Mouse (Mus musculus) layer of hippocampus, postnatal 10 days (tissue): Measurements from ENCODE around the gene Mcrs1. TPM values are rescaled to one million over a fixed set of nuclear protein-coding genes. Genes with fewer than 3 reads are reported as not detected.
"Not testable (repeated sequence)": the region's sequence is repeated elsewhere in the genome, so short reads cannot be mapped to it uniquely, and the experiment has no call there.

ENCODE experiments used
- DNase-seq, 2 experiments: peaks; one replicate each; pipeline ENCODE4 v3.0.0; 2021; ENCODE audit warnings: low spot score in 2 of 2
- total RNA-seq, 2 experiments: library from RNA; stranded (reverse); gene quantifications; 2 replicates each; pipeline ENCODE4 v1.2.3; 2021

Gene Mcrs1
- total RNA-seq, 2 experiments from 2014 or later = 96.8 to 100 TPM

DNA sequence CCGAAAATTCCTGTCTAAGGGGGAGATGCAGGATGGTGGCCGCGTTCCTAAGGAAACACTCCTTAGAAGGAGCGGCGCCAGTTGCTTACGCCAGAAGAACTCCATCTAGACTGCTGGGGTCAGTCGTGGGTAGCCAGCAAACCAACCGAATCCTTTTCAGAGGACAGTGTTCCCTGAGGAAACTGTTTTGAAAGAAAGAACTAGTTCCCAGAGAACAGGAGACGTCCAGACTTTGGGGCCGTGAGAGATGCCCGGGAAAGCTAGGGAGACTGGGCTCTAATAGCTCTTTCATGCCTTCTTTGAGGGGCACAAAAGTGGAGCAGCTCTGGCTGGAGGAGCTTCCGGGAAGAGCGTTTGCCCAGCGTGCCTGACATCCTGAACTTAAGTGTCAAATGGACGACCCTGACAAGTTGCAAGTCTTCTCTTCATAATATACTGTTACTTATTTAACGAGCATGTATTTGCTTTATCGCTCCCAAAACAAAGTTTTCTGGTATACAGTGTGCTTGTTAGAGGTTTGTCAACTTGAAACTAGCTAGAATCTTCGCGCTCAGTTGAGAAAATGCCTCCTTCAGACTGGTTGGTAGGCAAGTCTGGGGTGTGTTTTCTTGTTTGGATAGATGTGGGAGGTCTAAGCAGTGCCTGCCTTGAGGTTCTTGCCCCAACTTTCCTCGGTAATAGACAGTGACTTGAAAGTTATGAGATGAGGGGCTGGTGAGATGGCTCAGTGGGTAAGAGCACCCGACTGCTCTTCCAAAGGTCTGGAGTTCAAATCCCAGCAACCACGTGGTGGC is 817 bp upstream of the Mcrs1 start:
- DNase-seq = no peak

DNA sequence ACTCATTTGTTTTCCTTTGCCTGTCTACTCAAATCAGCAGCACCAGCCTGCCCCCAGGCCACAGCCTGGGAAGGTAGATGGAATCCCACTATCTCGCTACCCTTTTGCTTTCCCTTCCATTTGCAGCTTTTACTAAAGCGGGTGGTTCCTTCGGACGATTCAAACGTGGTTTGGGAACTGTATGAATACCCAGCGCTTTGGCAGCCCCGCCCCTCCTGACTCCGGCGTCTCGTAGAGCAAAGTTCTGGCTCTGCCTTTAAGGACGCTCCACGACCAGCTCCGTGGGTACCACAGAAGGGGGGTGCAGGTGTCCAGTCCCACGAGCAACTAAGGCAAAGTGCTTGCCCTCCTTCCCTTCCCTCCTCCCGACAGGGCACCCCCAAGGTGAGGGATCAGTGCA is 650 bp downstream of the Mcrs1 start:
- DNase-seq = not testable (repeated sequence)

GRCm38 (mm10) chr15:99249938-99250337 is 1.8 kb downstream of the Mcrs1 start:
- DNase-seq = no peak

DNA sequence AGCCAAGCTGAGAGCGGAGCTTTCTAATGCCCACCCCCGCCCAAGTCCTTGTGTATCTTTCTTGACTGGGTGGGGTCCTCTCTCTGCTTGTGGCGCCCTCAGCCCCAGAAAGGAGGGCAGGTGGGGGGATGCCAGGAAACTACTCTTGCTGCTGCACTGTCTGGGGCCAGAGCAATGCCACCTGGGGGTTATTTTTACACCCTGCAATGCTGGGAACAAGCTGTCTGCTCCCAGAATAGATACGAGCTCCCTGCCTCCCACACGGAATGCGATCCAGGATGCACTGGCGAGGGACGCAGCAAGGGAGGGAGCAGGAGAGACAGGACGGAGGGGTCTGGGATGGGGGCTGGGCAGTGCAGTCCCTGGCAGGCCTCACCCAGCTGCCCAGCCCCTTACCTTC is 2.8 kb downstream of the Mcrs1 start:
- DNase-seq = peak in 1 of 2 experiments; percentile 61

GRCm38 (mm10) chr15:99246736-99247135 is 5.0 kb downstream of the Mcrs1 start:
- not testable (repeated sequence) for DNase-seq

DNA sequence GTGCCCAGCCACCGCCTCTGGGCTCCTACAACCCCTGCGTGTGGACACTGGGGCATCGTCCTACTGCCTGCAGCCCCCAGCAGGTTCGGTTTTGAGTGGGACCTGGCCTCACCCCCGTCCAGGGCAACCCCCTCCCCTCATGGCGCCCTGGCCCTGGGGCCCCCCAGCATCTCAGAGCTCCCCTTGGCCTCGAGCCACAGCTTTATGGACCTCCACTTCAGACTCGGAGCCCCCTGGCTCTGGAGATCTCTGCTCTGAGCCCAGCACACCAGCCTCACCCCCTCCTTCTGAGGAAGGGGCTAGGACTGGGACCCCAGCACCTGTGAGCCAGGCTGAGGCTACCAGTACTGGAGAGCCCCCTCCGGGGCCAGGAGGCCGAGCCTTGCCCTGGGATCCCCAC is 9.7 kb downstream of the Mcrs1 start:
- no peak for DNase-seq

GRCm38 (mm10) chr15:99241249-99241648 is 10.5 kb downstream of the Mcrs1 start:
- DNase-seq = no peak

DNA sequence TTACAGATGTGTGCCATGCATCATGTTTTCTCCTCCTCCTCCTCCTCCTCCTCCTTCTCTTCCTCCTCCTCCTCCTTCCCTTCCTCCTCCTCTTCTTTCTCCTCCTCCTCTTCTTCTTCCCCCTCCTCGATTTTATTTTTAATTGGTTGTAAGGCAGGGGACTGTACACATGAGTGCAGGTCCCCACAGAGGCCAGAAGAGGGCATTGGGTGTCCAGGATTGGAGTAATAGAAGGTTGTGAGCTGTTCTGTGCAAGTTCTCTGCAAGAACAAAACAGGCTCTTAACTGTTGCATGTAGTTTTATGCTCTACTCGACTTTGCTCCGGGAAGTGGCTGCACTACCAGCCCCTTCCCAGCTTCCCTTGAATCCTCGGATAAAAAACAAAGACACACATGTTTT is 11.6 kb downstream of the Mcrs1 start:
- DNase-seq = no peak

- DNase-seq = no peak
Measured at GRCm38 (mm10) chr15:99238006-99238405, 13.8 kb downstream of the Mcrs1 start.

GRCm38 (mm10) chr15:99234326-99235010 is 17.3 kb downstream of the Mcrs1 start:
- DNase-seq = no peak

- DNase-seq = no peak
Measured at GRCm38 (mm10) chr15:99233719-99234118, 18.0 kb downstream of the Mcrs1 start.

- DNase-seq = no peak
Measured at GRCm38 (mm10) chr15:99231998-99232397, 19.8 kb downstream of the Mcrs1 start.

GRCm38 (mm10) chr15:99226090-99226489 is 25.7 kb downstream of the Mcrs1 start:
- DNase-seq = no peak

GRCm38 (mm10) chr15:99225081-99225810 is 26.5 kb downstream of the Mcrs1 start:
- peak; percentile 72 to 75 for DNase-seq

- DNase-seq = peak; percentile 57 to 78
Measured at GRCm38 (mm10) chr15:99224208-99224911, 27.4 kb downstream of the Mcrs1 start, which contains the start of gene Kcnh3. Gene Kcnh3 (plus strand): TSS chr15:99224861.

DNA sequence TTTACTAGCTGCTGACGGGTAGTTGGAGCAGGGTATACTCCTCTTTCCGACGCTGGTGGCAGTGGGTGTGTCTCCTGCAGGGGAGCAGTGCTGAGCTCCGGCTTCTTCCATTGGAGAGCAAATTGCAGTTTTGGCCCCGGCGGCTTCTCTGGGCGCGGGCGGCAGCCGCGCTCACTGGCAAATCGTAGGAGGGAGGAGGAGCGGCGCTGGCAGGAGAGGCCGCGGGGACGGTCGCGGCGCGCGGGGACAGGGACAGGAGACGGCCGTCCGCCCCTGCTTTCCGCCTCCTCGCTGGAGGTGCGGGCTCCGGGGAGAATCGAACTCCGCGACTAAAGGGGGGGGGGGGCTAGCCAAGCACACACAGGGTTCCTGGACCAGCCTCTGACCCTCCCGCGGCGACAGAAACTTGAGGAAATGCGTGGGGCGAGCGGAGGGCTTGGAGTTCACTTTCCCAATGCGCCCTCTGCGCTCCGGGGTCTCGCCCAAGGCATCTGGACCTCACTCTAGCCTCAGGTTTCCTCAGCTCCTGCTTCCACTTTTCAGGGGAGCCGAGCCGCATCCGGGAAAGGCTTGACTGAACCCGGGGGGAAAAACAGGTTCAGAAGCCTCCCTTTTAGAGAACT is 28.1 kb downstream of the Mcrs1 start:
- peak in 1 of 2 experiments; percentile 60 for DNase-seq

GRCm38 (mm10) chr15:99222794-99223584 is 28.8 kb downstream of the Mcrs1 start:
- no peak for DNase-seq

DNA sequence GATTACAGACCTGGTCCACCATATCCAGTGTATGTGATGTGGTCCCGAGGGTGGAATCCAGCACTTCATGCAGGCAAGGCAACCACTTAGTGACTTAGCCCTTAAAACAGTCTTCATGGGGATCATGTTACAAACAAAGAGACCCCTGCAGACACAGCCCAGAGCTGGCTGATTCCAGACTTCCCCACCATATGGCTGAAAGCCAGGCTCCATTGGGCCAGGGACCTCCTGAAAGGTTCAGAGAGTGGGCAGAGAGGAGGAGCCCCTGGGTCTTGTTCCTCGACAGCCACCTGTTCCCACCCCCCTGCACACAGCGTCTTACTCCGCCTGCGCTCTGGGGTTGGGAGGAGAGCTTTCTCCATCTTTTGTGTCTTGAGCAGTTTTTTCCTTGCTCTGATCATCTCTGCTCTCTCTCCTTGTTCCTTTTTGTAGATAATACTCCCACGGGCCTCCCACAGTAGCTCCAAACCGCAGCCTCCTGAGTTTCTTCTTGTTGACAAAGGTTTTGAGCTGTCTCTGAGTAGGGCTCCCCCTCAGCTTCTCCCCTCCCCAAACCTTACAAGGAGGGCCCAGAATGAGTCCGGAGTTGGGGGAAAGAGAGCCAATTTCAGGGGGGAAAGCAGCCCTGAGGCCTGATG is 30.3 kb downstream of the Mcrs1 start:
- DNase-seq = no peak

GRCm38 (mm10) chr15:99217630-99218029 is 34.1 kb downstream of the Mcrs1 start:
- DNase-seq = no peak
